Mouse (Mus musculus) limb, embryonic 14.5 days (tissue): ENCODE results near the gene Alcam. TPM values are rescaled to one million over a fixed set of nuclear protein-coding genes. Genes with fewer than 3 reads are reported as not detected.

Experiments used
- ATAC-seq: fragments of 200-750 bp; cut with Nextera tagmentation; 2 replicates; pipeline ENCODE4 v1.8.0; 2017; ENCODE audit warnings: low read depth, moderate number of reproducible peaks, moderate TSS enrichment; ENCODE audit not compliant: low FRiP score
- DNase-seq: peaks from one replicate; pipeline ENCODE4 v3.0.0-alpha.2; 2015; ENCODE audit warnings: low spot score
- H3K27ac ChIP-seq: fragments of 300-500 bp; sonication (generic); replicated peaks from 2 replicates; pipeline ENCODE4 v1.5.1; 2014; ENCODE audit warnings: low read depth, mild to moderate bottlenecking, low read length, moderate library complexity, mixed read lengths
- H3K27me3 ChIP-seq: fragments of 300-500 bp; sonication (generic); 2 replicates; pipeline ENCODE4 v1.6.1; 2014; ENCODE audit warnings: low read length, mixed read lengths; ENCODE audit not compliant: control insufficient read depth, insufficient read depth
- H3K36me3 ChIP-seq: fragments of 300-500 bp; sonication (generic); 2 replicates; pipeline ENCODE4 v1.6.1; 2014; ENCODE audit warnings: mild to moderate bottlenecking, low read length, moderate library complexity, mixed read lengths; ENCODE audit not compliant: control insufficient read depth, insufficient read depth
- H3K4me1 ChIP-seq: fragments of 300-500 bp; sonication (generic); 2 replicates; pipeline ENCODE4 v1.6.1; 2014; ENCODE audit warnings: antibody characterized with exemption, low read length, mixed read lengths; ENCODE audit not compliant: control insufficient read depth, insufficient read depth
- H3K4me2 ChIP-seq: fragments of 300-500 bp; sonication (generic); replicated peaks from 2 replicates; pipeline ENCODE4 v1.6.1; 2014; ENCODE audit warnings: low read depth, mild to moderate bottlenecking, low read length, moderate library complexity; ENCODE audit not compliant: severe bottlenecking
- H3K4me3 ChIP-seq: fragments of 300-500 bp; sonication (generic); replicated peaks from 2 replicates; pipeline ENCODE4 v1.5.1; 2014; ENCODE audit warnings: low read length
- H3K9ac ChIP-seq: fragments of 300-500 bp; sonication (generic); 2 replicates; pipeline ENCODE4 v1.6.1; 2014; ENCODE audit warnings: mild to moderate bottlenecking, low read depth, low read length, moderate library complexity; ENCODE audit not compliant: severe bottlenecking
- H3K9me3 ChIP-seq: fragments of 300-500 bp; sonication (generic); 2 replicates; pipeline ENCODE4 v1.6.1; 2016; ENCODE audit warnings: low read length; ENCODE audit not compliant: control insufficient read depth
- POLR2A ChIP-seq: fragments of 200-500 bp; IDR thresholded peaks from 2 replicates; pipeline ENCODE4 v1.8.0; 2012; ENCODE audit warnings: inconsistent platforms, mild to moderate bottlenecking, moderate library complexity, borderline replicate concordance; ENCODE audit not compliant: insufficient read depth, insufficient read length; ENCODE audit errors: extremely low read depth
- WGBS: fragments of 180-500 bp; shearing (Covaris S2); extraction: QIAGEN DNeasy Blood & Tissue Kit; methylation state at CpG from one replicate; pipeline ENCODE4 v1.1.7; 2014; 5-methylcytosine and 5-hydroxymethylcytosine counted together
- polyA plus RNA-seq, 2 experiments: library from polyadenylated mRNA; depleted of rRNA in 1 of 2; stranded (reverse) in 1 of 2; unstranded in 1 of 2; fragments of >200 nt; fragmentation: Nextera tagmentation in 1 of 2; extraction: Ambion mirVana in 1 of 2; gene quantifications; 2 replicates each; pipeline versions ENCODE4 v1.2.1 to v1.2.3; 2012 to 2014

Gene Alcam
- polyA plus RNA-seq, 2 experiments = 52.2 to 56.0 TPM

GRCm38 (mm10) chr16:52450245-52451100 is 3.4 kb downstream of the Alcam start:
- Histone ChIP-seq H3K4me1 (peaks cover 13% of the 10 kb centered on the region; the same call in 1 of the 2 replicates), H3K36me3 (no peaks in the 10 kb centered on the region), H3K27me3 (no peaks in the 10 kb centered on the region), H3K27ac (0 out of 2 replicates have a peak overlapping the region, but pooled peaks have one; percentile 19), H3K9me3 (no peaks in the 10 kb centered on the region), H3K9ac (peak overlapping the region; percentile 58), H3K4me2 (peak overlapping the region; percentile 63), H3K4me3 (peak overlapping the region; percentile 63)
- ATAC-seq (no peak), DNase-seq (peak; percentile 47)
- no peak for TF ChIP-seq POLR2A
- under 1% methylated on average over 28 of the region's 28 CpGs for WGBS

- WGBS = 6% methylated on average over 3 of the region's 3 CpGs
- no peak overlapping the region for H3K27ac ChIP-seq
These were observed 4.0 kb downstream of the Alcam start for GRCm38 (mm10) chr16:52449889-52450244.

GRCm38 (mm10) chr16:52445984-52446383 is 7.9 kb downstream of the Alcam start:
- 86% methylated on average over 3 of the region's 3 CpGs for WGBS
- no peak for ATAC-seq

More at GRCm38 (mm10) chr16:52449889-52450244, 4.0 kb downstream of the Alcam start:
- Histone ChIP-seq H3K9me3 (no peaks in the 10 kb centered on the region), H3K9ac (peak overlapping the region; percentile 58; the same call in 1 of the 2 replicates), H3K4me3 (peak overlapping the region; percentile 63), H3K4me1 (peaks cover 13% of the 10 kb centered on the region; the same call in 1 of the 2 replicates), H3K36me3 (no peaks in the 10 kb centered on the region), H3K27me3 (no peaks in the 10 kb centered on the region), H3K4me2 (peak overlapping the region; percentile 63)
- ATAC-seq (no peak), DNase-seq (peak; percentile 25)
- no peak for TF ChIP-seq POLR2A

DNA sequence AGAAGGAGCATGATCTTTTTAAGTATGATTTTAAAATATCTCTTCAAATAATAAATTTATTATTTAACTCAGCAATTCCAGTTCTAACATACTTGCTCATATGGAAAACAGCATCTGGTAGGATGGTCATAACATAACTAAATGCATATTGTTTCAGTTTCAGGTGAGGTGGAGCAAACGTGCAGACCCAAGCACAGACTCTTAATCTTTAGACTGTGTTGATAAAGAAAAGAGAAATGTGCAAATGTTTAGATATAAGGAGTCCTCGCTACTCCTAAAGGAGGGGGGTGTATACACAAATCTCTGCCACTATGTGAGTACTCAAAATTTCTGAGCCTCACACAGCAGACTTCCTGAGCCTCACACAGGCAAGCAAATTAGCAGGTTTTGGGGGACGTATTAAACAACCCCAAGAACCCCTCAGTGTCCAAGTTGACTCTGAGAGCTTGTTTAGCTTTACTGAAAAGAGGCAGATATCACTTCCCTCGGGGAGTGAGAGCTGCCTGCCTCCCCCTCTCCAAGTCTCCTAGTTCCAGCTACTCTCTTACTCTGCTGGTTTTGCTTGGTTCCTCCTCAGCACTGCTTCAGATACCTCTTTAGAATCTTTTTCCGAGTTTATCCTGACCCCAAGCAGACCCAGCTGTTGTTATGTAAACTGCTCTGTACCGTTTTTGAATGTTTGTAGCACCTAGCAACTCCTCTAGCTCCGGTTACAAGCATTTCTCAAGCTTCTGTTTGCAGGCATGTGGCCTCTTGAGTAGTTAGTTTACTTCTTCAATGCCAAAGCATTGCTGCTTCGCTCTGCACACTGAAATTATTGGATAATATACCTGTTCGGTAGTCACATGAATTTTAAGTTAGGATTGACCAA is 10.0 kb downstream of the Alcam start:
- Histone ChIP-seq H3K4me1 (peaks cover under 1% of the 10 kb centered on the region; the same call in 1 of the 2 replicates), H3K4me3 (no peak overlapping the region), H3K4me2 (no peak overlapping the region), H3K9me3 (no peaks in the 10 kb centered on the region), H3K9ac (no peak overlapping the region), H3K27me3 (no peaks in the 10 kb centered on the region), H3K36me3 (no peaks in the 10 kb centered on the region), H3K27ac (no peak overlapping the region)
- ATAC-seq (no peak), DNase-seq (no peak)
- TF ChIP-seq POLR2A = no peak
- 50% methylated on average over 9 of the region's 9 CpGs for WGBS

More at GRCm38 (mm10) chr16:52445984-52446383, 7.9 kb downstream of the Alcam start:
- H3K4me3 ChIP-seq = no peak overlapping the region
- no peaks in the 10 kb centered on the region for H3K36me3 ChIP-seq
- no peaks in the 10 kb centered on the region for H3K9me3 ChIP-seq
- no peak overlapping the region for H3K4me2 ChIP-seq
- H3K9ac ChIP-seq = no peak overlapping the region
- no peaks in the 10 kb centered on the region for H3K27me3 ChIP-seq
- no peak overlapping the region for H3K27ac ChIP-seq
- no peak for TF ChIP-seq POLR2A
- peaks cover 13% of the 10 kb centered on the region; the same call in 1 of the 2 replicates for H3K4me1 ChIP-seq
- DNase-seq = no peak

DNA sequence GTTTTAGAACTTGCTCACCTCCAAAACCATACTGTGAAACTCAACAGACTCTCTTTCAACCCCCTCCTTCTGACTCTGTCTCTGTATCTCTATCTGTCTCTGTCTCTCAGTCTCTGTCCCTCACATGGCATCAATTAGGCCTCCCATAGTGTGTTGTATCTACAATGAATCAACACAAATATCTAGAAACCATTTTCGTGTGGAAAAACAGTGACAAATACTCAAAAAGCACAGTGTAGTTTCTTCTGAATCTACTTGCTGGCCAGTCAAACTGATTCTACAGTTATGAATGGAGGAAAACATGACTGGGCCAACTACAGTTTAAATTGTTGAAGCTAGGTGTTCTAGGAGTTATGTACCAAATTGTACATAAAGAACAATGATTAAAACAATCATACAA is 10.8 kb downstream of the Alcam start:
- DNase-seq (no peak), ATAC-seq (no peak)
- Histone ChIP-seq H3K4me1 (no peaks in the 10 kb centered on the region), H3K4me2 (no peak overlapping the region), H3K36me3 (no peaks in the 10 kb centered on the region), H3K4me3 (no peak overlapping the region), H3K9me3 (no peaks in the 10 kb centered on the region), H3K9ac (no peak overlapping the region), H3K27ac (no peak overlapping the region), H3K27me3 (no peaks in the 10 kb centered on the region)
- TF ChIP-seq POLR2A = no peak
- 68% methylated on average over 1 of the region's 1 CpGs for WGBS
